Comparison of ENCODE assay signal across 8 mouse cellular contexts in genomic region chr7:30551445-30552101, GRCm38 (mm10). TPM values are rescaled to one million over a fixed set of nuclear protein-coding genes. Genes with fewer than 3 reads are reported as not detected.
DNase-seq lines count a peak whose midpoint lies in the region; ATAC-seq and TF ChIP-seq lines count a peak whose summit lies in the region.

No protein-coding gene starts in this region.

- peak; percentile 62 for ATAC-seq in heart, embryonic 11.5 days (replicated peaks; ENCODE audit: insufficient number of reproducible peaks, low FRiP score, low TSS enrichment)
- ATAC-seq in midbrain, postnatal 0 days (ENCODE audit: low FRiP score): peak; percentile 75

- peak overlapping the region; percentile 88 for H3K9ac ChIP-seq in heart, embryonic 11.5 days (ENCODE audit: low read depth, low read length)
- H3K9ac ChIP-seq in midbrain, postnatal 0 days (replicated peaks; ENCODE audit: low read length, poor library complexity, severe bottlenecking): peak overlapping the region; percentile 54

- no peak for TF ChIP-seq POLR2A in embryonic fibroblast, embryonic 13.5 days (IDR thresholded peaks at IDR 0.05; ENCODE audit: low read depth, low read length)

- H3K27ac ChIP-seq in heart, embryonic 11.5 days (ENCODE audit: low read depth, low read length): peak overlapping the region; percentile 91
- peak overlapping the region; percentile 91 for H3K27ac ChIP-seq in embryonic fibroblast, embryonic 13.5 days (ENCODE audit: insufficient read depth, low read length)
- H3K27ac ChIP-seq in limb, embryonic 10.5 days: peak overlapping the region; percentile 95
- peak overlapping the region; percentile 89 for H3K27ac ChIP-seq in midbrain, postnatal 0 days (ENCODE audit: low read depth, low read length)

- no peak for DNase-seq in heart, adult 8-10 months (ENCODE audit: low spot score)
- DNase-seq in limb, embryonic 10.5 days (ENCODE audit: low spot score): no peak
- DNase-seq in midbrain, postnatal 0 days (ENCODE audit: low spot score): peak; percentile 86
- no peak for DNase-seq in adrenal gland, adult 18-20 months (ENCODE audit: low spot score in 2 of 2)
- no peak for DNase-seq in gastrocnemius, adult 8-10 months (ENCODE audit: low spot score in 2 of 2)

- H3K4me2 ChIP-seq in heart, embryonic 11.5 days: peak overlapping the region; percentile 98
- peak overlapping the region; percentile 76 for H3K4me2 ChIP-seq in midbrain, postnatal 0 days (ENCODE audit: low read depth, low read length, poor library complexity, severe bottlenecking)

- no peaks in the 10 kb centered on the region for H3K27me3 ChIP-seq in heart, embryonic 11.5 days (ENCODE audit: control insufficient read depth, insufficient read depth, low read length)
- H3K27me3 ChIP-seq in E14TG2a.4 (ENCODE audit: insufficient read depth, low read length): no peaks in the 10 kb centered on the region
- H3K27me3 ChIP-seq in limb, embryonic 10.5 days (ENCODE audit: low read depth, poor library complexity, severe bottlenecking): no peaks in the 10 kb centered on the region
- H3K27me3 ChIP-seq in midbrain, postnatal 0 days (ENCODE audit: insufficient read depth, low read length): no peaks in the 10 kb centered on the region

- peak; percentile 27 for TF ChIP-seq CTCF in E14TG2a.4 (conservative IDR thresholded peaks at IDR 0.05; ENCODE audit: low read length)
- TF ChIP-seq CTCF in embryonic fibroblast, embryonic 13.5 days (IDR thresholded peaks at IDR 0.05; ENCODE audit: borderline replicate concordance, insufficient read depth, low read length): no peak
- peak; percentile 72 for TF ChIP-seq CTCF in midbrain, postnatal 0 days (IDR thresholded peaks at IDR 0.05)

- peaks cover 9% of the 10 kb centered on the region for H3K4me1 ChIP-seq in heart, embryonic 11.5 days (ENCODE audit: control insufficient read depth, insufficient read depth, low read length)
- peaks cover 48% of the 10 kb centered on the region for H3K4me1 ChIP-seq in E14TG2a.4 (replicated peaks; ENCODE audit: low read depth, low read length)
- no peaks in the 10 kb centered on the region for H3K4me1 ChIP-seq in embryonic fibroblast, embryonic 13.5 days (ENCODE audit: control insufficient read depth, insufficient read depth, low read length)
- H3K4me1 ChIP-seq in limb, embryonic 10.5 days: peaks cover 17% of the 10 kb centered on the region
- peaks cover 9% of the 10 kb centered on the region; the same call in 1 of the 2 replicates for H3K4me1 ChIP-seq in midbrain, postnatal 0 days (ENCODE audit: insufficient read depth, low read length)

- no peaks in the 10 kb centered on the region for H3K9me3 ChIP-seq in heart, embryonic 11.5 days (replicated peaks; ENCODE audit: control insufficient read depth, low read length)
- no peaks in the 10 kb centered on the region for H3K9me3 ChIP-seq in E14TG2a.4 (ENCODE audit: low read length)
- H3K9me3 ChIP-seq in limb, embryonic 10.5 days (replicated peaks): no peaks in the 10 kb centered on the region
- H3K9me3 ChIP-seq in midbrain, postnatal 0 days (ENCODE audit: low read length): no peaks in the 10 kb centered on the region

- peaks cover 18% of the 10 kb centered on the region for H3K36me3 ChIP-seq in heart, embryonic 11.5 days (ENCODE audit: control insufficient read depth, insufficient read depth, low read length)
- peaks cover 47% of the 10 kb centered on the region for H3K36me3 ChIP-seq in E14TG2a.4 (ENCODE audit: insufficient read depth, low read length)
- H3K36me3 ChIP-seq in limb, embryonic 10.5 days: peaks cover 60% of the 10 kb centered on the region
- peaks cover 19% of the 10 kb centered on the region for H3K36me3 ChIP-seq in midbrain, postnatal 0 days (ENCODE audit: insufficient read depth, low read length)

- H3K4me3 ChIP-seq in heart, embryonic 11.5 days (ENCODE audit: low read depth, low read length): peak overlapping the region; percentile 53
- peak overlapping the region; percentile 88 for H3K4me3 ChIP-seq in E14TG2a.4 (replicated peaks; ENCODE audit: low read length)
- peak overlapping the region; percentile 88 for H3K4me3 ChIP-seq in embryonic fibroblast, embryonic 13.5 days (ENCODE audit: insufficient read depth, low read length)
- H3K4me3 ChIP-seq in limb, embryonic 10.5 days: peak overlapping the region; percentile 67
- peak overlapping the region; percentile 57 for H3K4me3 ChIP-seq in midbrain, postnatal 0 days (ENCODE audit: low read depth, low read length)

- WGBS in heart, embryonic 11.5 days (ENCODE audit: insufficient replicate concordance): 2% methylated on average over 10 of the region's 10 CpGs
- 4% methylated on average over 10 of the region's 10 CpGs for WGBS in limb, embryonic 10.5 days
- WGBS in midbrain, postnatal 0 days: 2% methylated on average over 10 of the region's 10 CpGs

RNA-seq across cellular contexts. Expression of gene Hspb6, which starts 0.4 kb away (rescaled TPM):
- polyA plus RNA-seq in heart, embryonic 11.5 days (2014; fragmentation: Nextera tagmentation; extraction: Ambion mirVana): 10.7 and 12.5 TPM in 2 replicates
- 1,000 to 10,000 TPM in 1 of 4 experiments, 100 to 1,000 TPM in 3; 852 to 1,087 (median 985) TPM for total RNA-seq in heart, adult 8-10 months (2022)
- 55.6 and 58.1 TPM in 2 replicates for polyA plus RNA-seq in embryonic fibroblast, embryonic 13.5 days (2011; ENCODE audit: insufficient read length, low read depth, missing spikeins)
- polyA plus RNA-seq in limb, embryonic 10.5 days (2016; fragmentation: Nextera tagmentation; extraction: Ambion mirVana): 4.7 and 7.0 TPM in 2 replicates
- 5.9 and 6.2 TPM in 2 replicates for total RNA-seq in midbrain, postnatal 0 days (2014; rRNA removed)
- polyA plus RNA-seq in midbrain, postnatal 0 days (2015; fragmentation: Nextera tagmentation; extraction: Ambion mirVana): 13.4 and 13.5 TPM in 2 replicates
- 10 to 100 TPM; 26.3 to 34.9 TPM for total RNA-seq in adrenal gland, adult 18-20 months (2021)
- 1,000 to 10,000 TPM in 3 of 4 experiments, 100 to 1,000 TPM in 1; 959 to 1,157 (median 1,030) TPM for total RNA-seq in gastrocnemius, adult 8-10 months (2022)

RNA-seq across cellular contexts. Expression of gene Proser3, which starts 0.5 kb away (rescaled TPM):
- 10.3 and 12.7 TPM in 2 replicates for polyA plus RNA-seq in heart, embryonic 11.5 days (2014; fragmentation: Nextera tagmentation; extraction: Ambion mirVana)
- 1 to 10 TPM; 3.1 to 4.5 (median 3.9) TPM for total RNA-seq in heart, adult 8-10 months (2022)
- polyA plus RNA-seq in embryonic fibroblast, embryonic 13.5 days (2011; ENCODE audit: insufficient read length, low read depth, missing spikeins): 7.7 and 8.0 TPM in 2 replicates
- polyA plus RNA-seq in limb, embryonic 10.5 days (2016; fragmentation: Nextera tagmentation; extraction: Ambion mirVana): 17.8 and 21.6 TPM in 2 replicates
- 15.2 and 23.3 TPM in 2 replicates for total RNA-seq in midbrain, postnatal 0 days (2014; rRNA removed)
- polyA plus RNA-seq in midbrain, postnatal 0 days (2015; fragmentation: Nextera tagmentation; extraction: Ambion mirVana): 3.3 and 3.4 TPM in 2 replicates
- 1 to 10 TPM; 6.5 to 6.9 TPM for total RNA-seq in adrenal gland, adult 18-20 months (2021)
- total RNA-seq in gastrocnemius, adult 8-10 months (2022): 1 to 10 TPM; 2.6 to 6.2 (median 3.7) TPM

RNA-seq across cellular contexts. Expression of gene Lin37, which starts 8.1 kb away (rescaled TPM):
- polyA plus RNA-seq in heart, embryonic 11.5 days (2014; fragmentation: Nextera tagmentation; extraction: Ambion mirVana): 33.6 and 34.8 TPM in 2 replicates
- 10 to 100 TPM; 13.5 to 21.0 (median 14.6) TPM for total RNA-seq in heart, adult 8-10 months (2022)
- 30.6 and 38.5 TPM in 2 replicates for polyA plus RNA-seq in embryonic fibroblast, embryonic 13.5 days (2011; ENCODE audit: insufficient read length, low read depth, missing spikeins)
- polyA plus RNA-seq in limb, embryonic 10.5 days (2016; fragmentation: Nextera tagmentation; extraction: Ambion mirVana): 42.5 and 45.6 TPM in 2 replicates
- total RNA-seq in midbrain, postnatal 0 days (2014; rRNA removed): 15.7 and 32.0 TPM in 2 replicates
- polyA plus RNA-seq in midbrain, postnatal 0 days (2015; fragmentation: Nextera tagmentation; extraction: Ambion mirVana): 53.5 and 54.1 TPM in 2 replicates
- 10 to 100 TPM; 47.0 to 59.3 TPM for total RNA-seq in adrenal gland, adult 18-20 months (2021)
- 10 to 100 TPM in 3 of 4 experiments, 1 to 10 TPM in 1; 8.1 to 12.4 (median 11.0) TPM for total RNA-seq in gastrocnemius, adult 8-10 months (2022)

RNA-seq across cellular contexts. Expression of gene U2af1l4, which starts 11.5 kb away (rescaled TPM):
- polyA plus RNA-seq in heart, embryonic 11.5 days (2014; fragmentation: Nextera tagmentation; extraction: Ambion mirVana): 87.6 and 91.2 TPM in 2 replicates
- 10 to 100 TPM; 62.1 to 70.3 (median 67.2) TPM for total RNA-seq in heart, adult 8-10 months (2022)
- polyA plus RNA-seq in embryonic fibroblast, embryonic 13.5 days (2011; ENCODE audit: insufficient read length, low read depth, missing spikeins): 49.1 and 79.1 TPM in 2 replicates
- 92.5 and 100 TPM in 2 replicates for polyA plus RNA-seq in limb, embryonic 10.5 days (2016; fragmentation: Nextera tagmentation; extraction: Ambion mirVana)
- total RNA-seq in midbrain, postnatal 0 days (2014; rRNA removed): 54.7 and 64.2 TPM in 2 replicates
- 96.4 and 97.0 TPM in 2 replicates for polyA plus RNA-seq in midbrain, postnatal 0 days (2015; fragmentation: Nextera tagmentation; extraction: Ambion mirVana)
- total RNA-seq in adrenal gland, adult 18-20 months (2021): 10 to 100 TPM; 67.1 to 67.4 TPM
- 10 to 100 TPM; 53.4 to 57.5 (median 56.9) TPM for total RNA-seq in gastrocnemius, adult 8-10 months (2022)

RNA-seq across cellular contexts. Expression of gene Gm49396, which starts 11.6 kb away (rescaled TPM):
- polyA plus RNA-seq in heart, embryonic 11.5 days (2014; fragmentation: Nextera tagmentation; extraction: Ambion mirVana): 5.4 and 5.5 TPM in 2 replicates
- total RNA-seq in heart, adult 8-10 months (2022): 1 to 10 TPM in 2 of 4 experiments, under 1 TPM in 2; 0.80 to 1.6 (median 1.2) TPM
- polyA plus RNA-seq in embryonic fibroblast, embryonic 13.5 days (2011; ENCODE audit: insufficient read length, low read depth, missing spikeins): 1.4 and 3.1 TPM in 2 replicates
- 13.4 and 15.3 TPM in 2 replicates for polyA plus RNA-seq in limb, embryonic 10.5 days (2016; fragmentation: Nextera tagmentation; extraction: Ambion mirVana)
- total RNA-seq in midbrain, postnatal 0 days (2014; rRNA removed): 6.0 and 8.4 TPM in 2 replicates
- polyA plus RNA-seq in midbrain, postnatal 0 days (2015; fragmentation: Nextera tagmentation; extraction: Ambion mirVana): 4.9 and 7.2 TPM in 2 replicates
- 1 to 10 TPM; 4.6 to 8.2 TPM for total RNA-seq in adrenal gland, adult 18-20 months (2021)
- total RNA-seq in gastrocnemius, adult 8-10 months (2022): 1 to 10 TPM in 3 of 4 experiments, under 1 TPM in 1; 0.56 to 1.9 (median 1.5) TPM

Comparison
In these comparisons a context has a peak if more than half of its experiments do, and no peak if none do; other contexts are left out.
1. RNA of gene Hspb6, which starts 0.4 kb away (total RNA-seq): 959 to 1,157 TPM in gastrocnemius, adult 8-10 months and 852 to 1,087 TPM in heart, adult 8-10 months; 26.3 to 34.9 TPM in adrenal gland, adult 18-20 months and 5.9 to 6.2 TPM in midbrain, postnatal 0 days; every median in the first group is over 10 times any median in the second.
2. Peak in every context shown above with its lines, with median percentiles within 50 percentile points of each other: H3K27ac ChIP-seq and H3K4me3 ChIP-seq.